Mouse (Mus musculus): ENCODE results near the gene Thap3. TPM values are rescaled to one million over a fixed set of nuclear protein-coding genes. Genes with fewer than 3 reads are reported as not detected.

Thap3 gene
- total and polyA plus RNA-seq, 3 experiments, result 11.0 to 27.6 (median 12.8) TPM

- no peak for TF ChIP-seq HCFC1 (IDR thresholded peaks at IDR 0.05; ENCODE audit: low read depth, low read length)
- no peak for TF ChIP-seq EP300 (IDR thresholded peaks at IDR 0.05; ENCODE audit: low read length)
- no peak for TF ChIP-seq POLR2AphosphoS2 (IDR thresholded peaks at IDR 0.05; ENCODE audit: low read depth, low read length)
- TF ChIP-seq BHLHE40 (IDR thresholded peaks at IDR 0.05; ENCODE audit: low read depth, low read length), result no peak
- no peak for TF ChIP-seq GABPA (IDR thresholded peaks at IDR 0.05; ENCODE audit: insufficient replicate concordance, low read depth, low read length)
- no peak for TF ChIP-seq SMC3 (IDR thresholded peaks at IDR 0.05; ENCODE audit: low read depth, low read length)
- TF ChIP-seq USF1 (IDR thresholded peaks at IDR 0.05; ENCODE audit: low read depth, low read length), result no peak
- TF ChIP-seq IRF4 (IDR thresholded peaks at IDR 0.05; ENCODE audit: low read depth, low read length), result 0 out of 2 replicates have a peak, but pooled peaks have one; percentile 4
- no peak for TF ChIP-seq ELF1 (IDR thresholded peaks at IDR 0.05; ENCODE audit: low read depth, low read length)
- no peak for TF ChIP-seq CTCF (conservative IDR thresholded peaks at IDR 0.05 in 1 of 2, IDR thresholded peaks at IDR 0.05 in 1 of 2; ENCODE audit: low read depth in 2 of 2, low read length in 2 of 2)
- TF ChIP-seq ZNF384 (IDR thresholded peaks at IDR 0.05; ENCODE audit: low read depth, low read length), result no peak
- no peak for TF ChIP-seq MYC (IDR thresholded peaks at IDR 0.05; ENCODE audit: low read depth, low read length)
- TF ChIP-seq ETS1 (conservative IDR thresholded peaks at IDR 0.05; ENCODE audit: low read depth, low read length), result no peak
- peak; percentile 73 for TF ChIP-seq NRF1 (IDR thresholded peaks at IDR 0.05; ENCODE audit: low read depth, low read length)
- no peak for TF ChIP-seq SIN3A (IDR thresholded peaks at IDR 0.05; ENCODE audit: low read length)
- TF ChIP-seq ZC3H11A (IDR thresholded peaks at IDR 0.05; ENCODE audit: low read depth, low read length), result no peak
- no peak for TF ChIP-seq RAD21 (IDR thresholded peaks at IDR 0.05; ENCODE audit: low read depth, low read length)
- no peak for TF ChIP-seq RCOR1 (conservative IDR thresholded peaks at IDR 0.05; ENCODE audit: low read depth, low read length)
- no peak for TF ChIP-seq PAX5 (IDR thresholded peaks at IDR 0.05; ENCODE audit: low read length)
- peak; percentile 21 for TF ChIP-seq CHD2 (IDR thresholded peaks at IDR 0.05; ENCODE audit: low read length)
- no peak for TF ChIP-seq MXI1 (IDR thresholded peaks at IDR 0.05; ENCODE audit: low read depth, low read length)
- TF ChIP-seq KAT2A (IDR thresholded peaks at IDR 0.05; ENCODE audit: insufficient replicate concordance, low read length), result no peak
- in situ Hi-C loops (cut with MboI; ENCODE audit: low pct_ligation_motif_present, low pct_unique_long_range_greater_than_20kb, low sequenced_read_pairs), result no loop called here
- Histone ChIP-seq H3K27ac (ENCODE audit: insufficient read depth, low read depth) (peak overlapping the region; percentile 26; the same call in 1 of the 2 replicates), H3K4me3 (replicated peaks in 1 of 3; ENCODE audit: low read depth in 2 of 3, low read length in 2 of 3, poor library complexity in 1 of 3) (peak overlapping the region; percentile 75 to 87 (median 80)), H3K9me3 (replicated peaks; ENCODE audit: low read length) (no peaks in the 10 kb centered on the region), H3K79me2 (replicated peaks; ENCODE audit: control insufficient read depth, extremely low read depth, insufficient read depth, poor library complexity, severe bottlenecking) (peaks cover 21% of the 10 kb centered on the region), H3K27me3 (replicated peaks) (peaks cover 3% of the 10 kb centered on the region), H3K36me3 (replicated peaks in 1 of 2; ENCODE audit: control insufficient read depth in 1 of 2, insufficient read depth in 1 of 2, low read length in 1 of 2) (peaks cover 24 to 46% of the 10 kb centered on the region in 2 experiments), H3K4me2 (ENCODE audit: insufficient read depth, low read depth, poor library complexity, severe bottlenecking) (peak overlapping the region; percentile 77), H3K4me1 (ENCODE audit: control insufficient read depth in 1 of 2, insufficient read depth in 2 of 2) (peaks cover 20 to 36% of the 10 kb centered on the region in 2 experiments), H3K9ac (ENCODE audit: insufficient read depth, low read depth) (peak overlapping the region; percentile 65)
- peak; percentile 23 for DNase-seq (ENCODE audit: extremely low read depth)
- dilution Hi-C loops (cut with MboI; ENCODE audit: extremely low pct_ligation_motif_present, extremely low pct_unique_long_range_greater_than_20kb, low sequenced_read_pairs), result no loop called here
Measured at GRCm38 (mm10) chr4:152026751-152027508, 38.1 kb upstream of the Thap3 start.

All from CH12.LX (cell line).